Mouse (Mus musculus) midbrain, postnatal 0 days (tissue): ENCODE measurements at regions not wholly inside any gene's neighbourhood (a gene's known extent, or its start where the extent isn't known, plus 50 kb on each side); places are given as distances from the start of the nearest gene placed in this dataset.

Experiments used
- ATAC-seq: fragments of 200-750 bp; cut with Nextera tagmentation; 2 replicates; pipeline ENCODE4 v1.8.0; 2017; ENCODE audit warnings: moderate number of reproducible peaks, mild to moderate bottlenecking, moderate TSS enrichment, moderate library complexity; ENCODE audit not compliant: low FRiP score
- DNase-seq: peaks from one replicate; pipeline ENCODE4 v3.0.0-alpha.2; 2015; ENCODE audit warnings: low spot score
- H3K27ac ChIP-seq: fragments of 300-500 bp; sonication (generic); 2 replicates; pipeline ENCODE4 v1.5.1; 2014; ENCODE audit warnings: low read depth, mild to moderate bottlenecking, low read length, mixed read lengths
- H3K27me3 ChIP-seq: fragments of 300-500 bp; sonication (generic); 2 replicates; pipeline ENCODE4 v1.6.1; 2014; ENCODE audit warnings: low read length, control low read depth, mixed read lengths; ENCODE audit not compliant: insufficient read depth
- H3K36me3 ChIP-seq: fragments of 300-500 bp; sonication (generic); 2 replicates; pipeline ENCODE4 v1.6.1; 2014; ENCODE audit warnings: low read length, control low read depth, mixed read lengths; ENCODE audit not compliant: insufficient read depth
- H3K4me1 ChIP-seq: fragments of 300-500 bp; sonication (generic); 2 replicates; pipeline ENCODE4 v1.6.1; 2014; ENCODE audit warnings: mild to moderate bottlenecking, control low read depth, antibody characterized with exemption, low read length, mixed read lengths; ENCODE audit not compliant: insufficient read depth
- H3K4me2 ChIP-seq: fragments of 300-500 bp; sonication (generic); 2 replicates; pipeline ENCODE4 v1.6.1; 2014; ENCODE audit warnings: low read depth, mild to moderate bottlenecking, low read length, mixed read lengths; ENCODE audit not compliant: poor library complexity, severe bottlenecking
- H3K4me3 ChIP-seq: fragments of 300-500 bp; sonication (generic); 2 replicates; pipeline ENCODE4 v1.5.1; 2014; ENCODE audit warnings: low read depth, mild to moderate bottlenecking, low read length, moderate library complexity
- H3K9ac ChIP-seq: fragments of 300-500 bp; sonication (generic); replicated peaks from 2 replicates; pipeline ENCODE4 v1.6.1; 2014; ENCODE audit warnings: mild to moderate bottlenecking, low read length, moderate library complexity, mixed read lengths; ENCODE audit not compliant: poor library complexity, severe bottlenecking
- H3K9me3 ChIP-seq: fragments of 300-500 bp; sonication (generic); 2 replicates; pipeline ENCODE4 v1.6.1; 2016; ENCODE audit warnings: low read length, control low read depth
- CTCF ChIP-seq: IDR thresholded peaks from 2 replicates; pipeline ENCODE4 v1.5.1; 2016; ENCODE audit warnings: antibody characterized with exemption, mild to moderate bottlenecking
- WGBS: fragments of 180-500 bp; shearing (Covaris S2); extraction: QIAGEN DNeasy Blood & Tissue Kit; methylation state at CpG from one replicate; pipeline ENCODE4 v1.1.7; 2014; 5-methylcytosine and 5-hydroxymethylcytosine counted together

GRCm38 (mm10) chr15:40533451-40533873 lies 399.3 kb downstream of the 9330182O14Rik start:
- H3K27ac ChIP-seq: peak overlapping the region; percentile 57
- DNase-seq (peak; percentile 6), ATAC-seq (0 out of 2 replicates have a peak, but pooled peaks have one; percentile 47)
- H3K4me1 ChIP-seq: no peaks in the 10 kb centered on the region
- H3K9me3 ChIP-seq: no peaks in the 10 kb centered on the region
- TF ChIP-seq CTCF: no peak
- 0 out of 2 replicates have a peak overlapping the region, but pooled peaks have one; percentile 19 for H3K9ac ChIP-seq
- peak overlapping the region; percentile 45 for H3K4me2 ChIP-seq
- no peaks in the 10 kb centered on the region for H3K36me3 ChIP-seq
- peak overlapping the region; percentile 23 for H3K4me3 ChIP-seq
- H3K27me3 ChIP-seq: no peaks in the 10 kb centered on the region
- 23% methylated on average over 8 of the region's 8 CpGs for WGBS

GRCm38 (mm10) chr15:40561661-40562060 lies 427.5 kb downstream of the 9330182O14Rik start:
- no peaks in the 10 kb centered on the region for H3K36me3 ChIP-seq
- no peak overlapping the region for H3K4me3 ChIP-seq
- H3K9ac ChIP-seq: no peak overlapping the region
- no peaks in the 10 kb centered on the region for H3K27me3 ChIP-seq
- no peak overlapping the region for H3K4me2 ChIP-seq
- H3K27ac ChIP-seq: no peak overlapping the region
- ATAC-seq (no peak), DNase-seq (no peak)
- TF ChIP-seq CTCF: no peak
- no peaks in the 10 kb centered on the region for H3K9me3 ChIP-seq
- H3K4me1 ChIP-seq: no peaks in the 10 kb centered on the region
- 91% methylated on average over 2 of the region's 2 CpGs for WGBS

DNA sequence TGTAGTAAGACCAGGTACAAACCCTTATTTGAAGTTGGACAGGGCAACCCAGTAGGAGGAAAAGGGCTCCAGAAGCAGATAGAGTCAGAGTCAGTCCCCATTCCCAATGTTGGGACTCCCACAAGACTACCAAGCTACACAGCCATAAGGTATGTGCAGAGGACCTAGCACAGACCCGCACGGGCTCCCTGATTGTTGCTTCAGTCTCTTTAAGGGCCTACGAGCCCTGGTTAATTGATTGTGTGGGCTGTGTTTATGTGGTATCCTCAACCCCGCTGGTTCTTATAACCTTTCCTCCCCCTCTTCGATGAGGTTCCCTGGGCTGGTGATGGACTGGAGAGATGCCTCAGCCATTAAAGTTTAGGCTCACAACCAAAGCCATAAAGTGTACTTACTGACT lies 431.6 kb downstream of the 9330182O14Rik start:
- WGBS: 75% methylated on average over 5 of the region's 5 CpGs
- no peak for ATAC-seq

GRCm38 (mm10) chr15:40566481-40566880 lies 432.3 kb downstream of the 9330182O14Rik start:
- no peak for TF ChIP-seq CTCF
- 12% methylated on average over 4 of the region's 4 CpGs for WGBS
- Histone ChIP-seq H3K9me3 (no peaks in the 10 kb centered on the region), H3K27ac (no peak overlapping the region), H3K4me1 (no peaks in the 10 kb centered on the region), H3K4me2 (no peak overlapping the region), H3K36me3 (no peaks in the 10 kb centered on the region), H3K4me3 (no peak overlapping the region), H3K27me3 (no peaks in the 10 kb centered on the region), H3K9ac (no peak overlapping the region)
- ATAC-seq (no peak), DNase-seq (peak; percentile 8)

More for the DNA sequence above, 431.6 kb downstream of the 9330182O14Rik start:
- no peak overlapping the region for H3K9ac ChIP-seq
- H3K4me3 ChIP-seq: no peak overlapping the region
- no peaks in the 10 kb centered on the region for H3K36me3 ChIP-seq
- H3K27me3 ChIP-seq: no peaks in the 10 kb centered on the region
- H3K4me1 ChIP-seq: no peaks in the 10 kb centered on the region
- no peaks in the 10 kb centered on the region for H3K9me3 ChIP-seq
- no peak for DNase-seq
- no peak overlapping the region for H3K4me2 ChIP-seq
- TF ChIP-seq CTCF: no peak
- H3K27ac ChIP-seq: no peak overlapping the region

- Histone ChIP-seq H3K4me1 (no peaks in the 10 kb centered on the region), H3K27me3 (no peaks in the 10 kb centered on the region), H3K9ac (no peak overlapping the region), H3K4me3 (no peak overlapping the region), H3K27ac (no peak overlapping the region), H3K9me3 (no peaks in the 10 kb centered on the region), H3K4me2 (no peak overlapping the region), H3K36me3 (no peaks in the 10 kb centered on the region)
- no peak for ATAC-seq
- no peak for DNase-seq
- 100% methylated on average over 1 of the region's 1 CpGs for WGBS
- no peak for TF ChIP-seq CTCF
Measured at GRCm38 (mm10) chr15:40568701-40569100, 434.5 kb downstream of the 9330182O14Rik start.
